Mouse (Mus musculus) stomach, postnatal 0 days (tissue): ENCODE data around the gene Uqcrh.

Experiments
- CTCF ChIP-seq: IDR thresholded peaks from 2 replicates; pipeline ENCODE4 v1.5.1; 2016; ENCODE audit warnings: antibody characterized with exemption, low read depth, mild to moderate bottlenecking, moderate library complexity
- EP300 ChIP-seq: optimal IDR thresholded peaks from 2 replicates; pipeline ENCODE3; 2016; ENCODE audit warnings: antibody characterized with exemption

- TF ChIP-seq CTCF (peak; percentile 52; the same call in 1 of the 2 replicates), EP300 (no peak)
Measured at GRCm38 (mm10) chr4:116075631-116076368, 929 bp upstream of the Uqcrh start.
